ENCODE assay signal across 16 mouse cellular contexts in the genomic region with DNA sequence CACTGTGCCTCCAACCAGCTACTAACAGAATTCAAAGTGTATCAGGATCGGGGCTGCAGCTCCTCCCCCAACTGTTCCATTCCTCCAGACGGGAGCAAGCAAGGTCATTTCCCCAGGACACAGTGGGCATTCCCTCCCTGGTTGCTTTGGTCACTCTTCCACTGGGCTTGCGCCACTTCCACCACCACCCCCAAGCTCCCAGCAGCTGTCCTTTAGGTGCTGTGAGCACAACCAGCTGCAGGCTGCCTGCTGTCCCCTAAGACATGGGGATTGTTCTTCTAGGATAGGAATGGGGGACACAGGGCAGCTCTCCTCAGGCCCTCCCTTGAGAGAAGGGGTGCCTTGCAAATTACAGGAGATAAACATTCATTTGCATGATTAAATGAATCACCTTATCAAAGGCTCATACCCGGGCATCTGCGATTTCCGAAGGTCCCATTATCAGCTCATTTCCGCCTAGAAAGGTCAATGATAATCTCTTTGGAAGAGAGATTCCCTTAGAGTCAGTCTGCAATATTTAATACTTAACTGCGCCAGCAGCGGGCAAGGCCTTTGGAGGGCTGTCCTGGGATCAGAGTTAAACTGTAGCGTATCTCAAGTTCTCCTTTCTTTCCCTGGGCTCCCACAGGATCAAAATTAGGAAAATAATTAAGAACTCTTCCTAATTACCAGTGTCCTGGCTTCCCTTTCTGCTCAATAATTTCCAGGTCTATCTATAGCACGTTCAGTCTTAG. TPM values are rescaled to one million over a fixed set of nuclear protein-coding genes. Genes with fewer than 3 reads are reported as not detected.
A peak's percentile ranks its signal among the peaks of the same experiment; 100 is the strongest.
DNase-seq lines count a peak whose midpoint lies in the region; ATAC-seq and TF ChIP-seq lines count a peak whose summit lies in the region.
"Had no signal": no experiment of that assay in that cellular context is flagged by ENCODE, and none has a peak within 500 bp of the region (broad histone marks: within the 10 kb centered on the region; RNA-seq: fewer than 3 reads in every experiment).

No protein-coding gene starts in this region.

- no peak overlapping the region for H3K27ac ChIP-seq in heart, embryonic 11.5 days (ENCODE audit: low read depth, low read length)
- H3K27ac ChIP-seq in lung, postnatal 0 days (ENCODE audit: low read length) = no peak overlapping the region
- H3K27ac ChIP-seq in bone marrow macrophage, adult 2 months (ENCODE audit: insufficient read depth, low read depth, low read length) = peak overlapping the region; percentile 92
- H3K27ac ChIP-seq in macrophage = peak overlapping the region; percentile 83
- no peak overlapping the region for H3K27ac ChIP-seq in midbrain, embryonic 11.5 days (ENCODE audit: low read depth, low read length)
- H3K27ac ChIP-seq: hindbrain, embryonic 12.5 days had no signal

- no peak for DNase-seq in heart, postnatal 36 days
- peak; percentile 73 for DNase-seq in lung, postnatal 0 days (ENCODE audit: low spot score)
- DNase-seq in lung, postnatal 25 days (ENCODE audit: low spot score) = no peak
- DNase-seq in spleen, postnatal 14 days (ENCODE audit: low spot score in 2 of 2) = no peak
- DNase-seq in midbrain, embryonic 11.5 days (ENCODE audit: low spot score, missing footprints) = no peak
- DNase-seq: cerebellum, adult 11-12 months; forebrain, postnatal 0 days; gastrocnemius, postnatal 25 days; right cerebral cortex, postnatal 4 days had no signal

- H3K79me2 ChIP-seq in macrophage (ENCODE audit: inconsistent target) = no peaks in the 10 kb centered on the region

- ATAC-seq in heart, embryonic 11.5 days (replicated peaks; ENCODE audit: insufficient number of reproducible peaks, low FRiP score, low TSS enrichment) = no peak
- ATAC-seq in lung, postnatal 0 days = peak; percentile 86
- no peak for ATAC-seq in midbrain, embryonic 11.5 days (ENCODE audit: low FRiP score)
- ATAC-seq: forebrain, postnatal 0 days had no signal

- intact Hi-C loops in heart, postnatal 36 days (cut with DNase I) = no loop called here

- H3K36me3 ChIP-seq in heart, embryonic 11.5 days (ENCODE audit: control insufficient read depth, insufficient read depth, low read length) = no peaks in the 10 kb centered on the region
- H3K36me3 ChIP-seq in lung, postnatal 0 days (ENCODE audit: insufficient read depth, low read length) = no peaks in the 10 kb centered on the region
- no peaks in the 10 kb centered on the region for H3K36me3 ChIP-seq in macrophage (ENCODE audit: inconsistent target)
- H3K36me3 ChIP-seq in midbrain, embryonic 11.5 days (ENCODE audit: control insufficient read depth, insufficient read depth, low read length) = no peaks in the 10 kb centered on the region
- H3K36me3 ChIP-seq: hindbrain, embryonic 12.5 days had no signal

- H3K4me3 ChIP-seq in heart, embryonic 11.5 days (ENCODE audit: low read depth, low read length) = no peak overlapping the region
- no peak overlapping the region for H3K4me3 ChIP-seq in lung, postnatal 0 days (ENCODE audit: low read depth, low read length)
- H3K4me3 ChIP-seq in bone marrow macrophage, adult 2 months (ENCODE audit: insufficient read depth, low read length) = no peak overlapping the region
- no peak overlapping the region for H3K4me3 ChIP-seq in macrophage (ENCODE audit: inconsistent target)
- no peak overlapping the region for H3K4me3 ChIP-seq in midbrain, embryonic 11.5 days (ENCODE audit: low read depth, low read length)
- H3K4me3 ChIP-seq: erythroblast, embryonic 14.5 days; hindbrain, embryonic 12.5 days had no signal

- H3K27me3 ChIP-seq in heart, embryonic 11.5 days (ENCODE audit: control insufficient read depth, insufficient read depth, low read length) = no peaks in the 10 kb centered on the region
- H3K27me3 ChIP-seq in lung, postnatal 0 days (replicated peaks; ENCODE audit: insufficient read depth, low read length) = no peaks in the 10 kb centered on the region
- no peaks in the 10 kb centered on the region for H3K27me3 ChIP-seq in midbrain, embryonic 11.5 days (ENCODE audit: control insufficient read depth, insufficient read depth, low read length)
- H3K27me3 ChIP-seq: hindbrain, embryonic 12.5 days had no signal

- TF ChIP-seq CTCF in lung, postnatal 0 days (IDR thresholded peaks at IDR 0.05) = no peak
- no peak for TF ChIP-seq CTCF in bone marrow macrophage, adult 2 months (IDR thresholded peaks at IDR 0.05; ENCODE audit: low read depth, low read length)

- no peak for TF ChIP-seq POLR2A in bone marrow macrophage, adult 2 months (IDR thresholded peaks at IDR 0.05; ENCODE audit: borderline replicate concordance, low read depth, low read length)

- H3K4me1 ChIP-seq in heart, embryonic 11.5 days (ENCODE audit: control insufficient read depth, insufficient read depth, low read length) = peaks cover 14% of the 10 kb centered on the region
- H3K4me1 ChIP-seq in lung, postnatal 0 days (ENCODE audit: insufficient read depth, low read depth, low read length) = no peaks in the 10 kb centered on the region
- H3K4me1 ChIP-seq in bone marrow macrophage, adult 2 months (ENCODE audit: control insufficient read depth, insufficient read depth, low read length) = peaks cover 45% of the 10 kb centered on the region
- H3K4me1 ChIP-seq in midbrain, embryonic 11.5 days (ENCODE audit: control insufficient read depth, insufficient read depth, low read length) = no peaks in the 10 kb centered on the region

- no peak overlapping the region for H3K4me2 ChIP-seq in heart, embryonic 11.5 days
- no peak overlapping the region for H3K4me2 ChIP-seq in lung, postnatal 0 days (replicated peaks; ENCODE audit: low read depth, low read length)
- no peak overlapping the region for H3K4me2 ChIP-seq in midbrain, embryonic 11.5 days
- H3K4me2 ChIP-seq: hindbrain, embryonic 12.5 days had no signal

- H3K9ac ChIP-seq in heart, embryonic 11.5 days (ENCODE audit: low read depth, low read length) = 0 out of 2 replicates have a peak overlapping the region, but pooled peaks have one; percentile 22
- H3K9ac ChIP-seq in lung, postnatal 0 days (replicated peaks; ENCODE audit: low read depth) = no peak overlapping the region
- no peak overlapping the region for H3K9ac ChIP-seq in midbrain, embryonic 11.5 days (ENCODE audit: low read length)
- H3K9ac ChIP-seq: forebrain, postnatal 0 days; hindbrain, embryonic 12.5 days had no signal

- 32% methylated on average over 11 of the region's 11 CpGs for WGBS in heart, embryonic 11.5 days (ENCODE audit: insufficient replicate concordance)
- 51% methylated on average over 11 of the region's 11 CpGs for WGBS in lung, postnatal 0 days
- WGBS in macrophage (ENCODE audit: missing documents) = 89% methylated on average over 11 of the region's 11 CpGs
- WGBS in midbrain, embryonic 11.5 days = 43% methylated on average over 11 of the region's 11 CpGs

- no peak for TF ChIP-seq EP300 in lung, postnatal 0 days (IDR thresholded peaks at IDR 0.05)

- no peaks in the 10 kb centered on the region for H3K9me3 ChIP-seq in heart, embryonic 11.5 days (replicated peaks; ENCODE audit: control insufficient read depth, low read length)
- H3K9me3 ChIP-seq in lung, postnatal 0 days (ENCODE audit: low read length) = no peaks in the 10 kb centered on the region
- H3K9me3 ChIP-seq in midbrain, embryonic 11.5 days (ENCODE audit: control insufficient read depth, low read length) = no peaks in the 10 kb centered on the region
- H3K9me3 ChIP-seq: hindbrain, embryonic 12.5 days had no signal

RNA-seq across cellular contexts. Expression of gene Tmem154, which starts 26.1 kb away (rescaled TPM):
- 0.44 and 0.49 TPM in 2 replicates for polyA plus RNA-seq in heart, embryonic 11.5 days (2014; fragmentation: Nextera tagmentation; extraction: Ambion mirVana)
- total RNA-seq in heart, postnatal 36 days (2021) = 1 to 10 TPM; 1.6 to 2.6 TPM
- polyA plus RNA-seq in lung, postnatal 0 days (2015; fragmentation: Nextera tagmentation; extraction: Ambion mirVana) = 4.6 and 6.3 TPM in 2 replicates
- 5.4 and 5.9 TPM in 2 replicates for polyA plus RNA-seq in bone marrow macrophage, adult 2 months (2012; ENCODE audit: insufficient read depth, insufficient read length, missing spikeins)
- total RNA-seq in macrophage (2018; cell fraction: chromatin; rRNA removed) = 100 to 1,000 TPM in 10 of 26 experiments, 10 to 100 TPM in 11, 1 to 10 TPM in 5; 5.6 to 262 (median 81.4) TPM
- 100 to 1,000 TPM in 8 of 26 experiments, 10 to 100 TPM in 18; 34.4 to 131 (median 62.0) TPM for total RNA-seq in macrophage (2018; cell fraction: cytosol; rRNA removed)
- total RNA-seq in macrophage (2018; cell fraction: nucleus; rRNA removed) = 100 to 1,000 TPM in 6 of 26 experiments, 10 to 100 TPM in 19, 1 to 10 TPM in 1; 9.0 to 177 (median 62.5) TPM
- polyA plus RNA-seq in macrophage (2018) = 57.7 to 102 TPM (median 78.1 TPM) in 3 replicates
- 0.16 and 0.36 TPM in 2 replicates for polyA plus RNA-seq in midbrain, embryonic 11.5 days (2014; fragmentation: Nextera tagmentation; extraction: Ambion mirVana)

RNA-seq across cellular contexts. Expression of gene Tigd4, which starts 46.6 kb away (rescaled TPM):
- not detected in 2 replicates for polyA plus RNA-seq in heart, embryonic 11.5 days (2014; fragmentation: Nextera tagmentation; extraction: Ambion mirVana)
- total RNA-seq in heart, postnatal 36 days (2021) = under 1 TPM in 1 of 2 experiments, not detected in 1; 0.08 TPM
- polyA plus RNA-seq in lung, postnatal 0 days (2015; fragmentation: Nextera tagmentation; extraction: Ambion mirVana) = 0.04 and 0.05 TPM in 2 replicates
- not detected in 2 replicates for polyA plus RNA-seq in bone marrow macrophage, adult 2 months (2012; ENCODE audit: insufficient read depth, insufficient read length, missing spikeins)
- total RNA-seq in macrophage (2018; cell fraction: chromatin; rRNA removed) = under 1 TPM in 1 of 26 experiments, not detected in 25; 0.29 TPM
- total RNA-seq in macrophage (2018; cell fraction: cytosol; rRNA removed) = not detected
- total RNA-seq in macrophage (2018; cell fraction: nucleus; rRNA removed) = not detected
- not detected in 3 replicates for polyA plus RNA-seq in macrophage (2018)
- not detected in 2 replicates for polyA plus RNA-seq in midbrain, embryonic 11.5 days (2014; fragmentation: Nextera tagmentation; extraction: Ambion mirVana)
- total RNA-seq: forebrain, postnatal 0 days; megakaryocyte-erythroid progenitor cell, adult 5-6 weeks had no signal
- polyA plus RNA-seq: C2C12; erythroblast, embryonic 14.5 days; forebrain, postnatal 0 days; hindbrain, embryonic 12.5 days had no signal

RNA-seq across cellular contexts. Expression of gene Arfip1, which starts 57.5 kb away (rescaled TPM):
- 42.6 and 56.9 TPM in 2 replicates for polyA plus RNA-seq in heart, embryonic 11.5 days (2014; fragmentation: Nextera tagmentation; extraction: Ambion mirVana)
- total RNA-seq in heart, postnatal 36 days (2021) = 10 to 100 TPM; 13.8 to 19.5 TPM
- polyA plus RNA-seq in lung, postnatal 0 days (2015; fragmentation: Nextera tagmentation; extraction: Ambion mirVana) = 60.8 and 64.0 TPM in 2 replicates
- 38.8 and 48.7 TPM in 2 replicates for polyA plus RNA-seq in bone marrow macrophage, adult 2 months (2012; ENCODE audit: insufficient read depth, insufficient read length, missing spikeins)
- total RNA-seq in macrophage (2018; cell fraction: chromatin; rRNA removed) = 10 to 100 TPM in 22 of 26 experiments, 1 to 10 TPM in 4; 7.9 to 59.0 (median 31.1) TPM
- total RNA-seq in macrophage (2018; cell fraction: cytosol; rRNA removed) = 10 to 100 TPM; 32.4 to 70.7 (median 52.5) TPM
- 10 to 100 TPM; 13.6 to 78.5 (median 42.9) TPM for total RNA-seq in macrophage (2018; cell fraction: nucleus; rRNA removed)
- 40.0 to 44.3 TPM (median 42.0 TPM) in 3 replicates for polyA plus RNA-seq in macrophage (2018)
- 42.6 and 44.2 TPM in 2 replicates for polyA plus RNA-seq in midbrain, embryonic 11.5 days (2014; fragmentation: Nextera tagmentation; extraction: Ambion mirVana)

Comparison
In these comparisons a context has a peak if more than half of its experiments do, and no peak if none do; other contexts are left out.
1. H3K27ac ChIP-seq: peak in bone marrow macrophage, adult 2 months (single experiment) and macrophage (single experiment); none in heart, embryonic 11.5 days (single experiment), lung, postnatal 0 days (single experiment) and midbrain, embryonic 11.5 days (single experiment).